Mouse (Mus musculus) spleen, adult 2 months (tissue): ENCODE measurements around the gene Polr2b. TPM values are rescaled to one million over a fixed set of nuclear protein-coding genes. Genes with fewer than 3 reads are reported as not detected.
A peak's percentile ranks its signal among the peaks of the same experiment; 100 is the strongest.

Source experiments
- DNase-seq, 2 experiments: peaks; one replicate each; pipeline versions ENCODE4 v3.0.0 to v3.0.0-alpha.2; 2012 to 2021; ENCODE audit warnings: low spot score in 2 of 2, low read depth in 1 of 2
- H3K27ac ChIP-seq: fragments of 200-500 bp; 2 replicates; pipeline ENCODE4 v1.5.1; 2012; ENCODE audit warnings: low read length, inconsistent platforms; ENCODE audit not compliant: insufficient read depth
- H3K27me3 ChIP-seq: fragments of 200-500 bp; 2 replicates; pipeline ENCODE4 v1.6.1; 2012; ENCODE audit warnings: mild to moderate bottlenecking, moderate library complexity, low read length, inconsistent platforms; ENCODE audit not compliant: control insufficient read depth, insufficient read depth
- H3K36me3 ChIP-seq: fragments of 200-500 bp; 2 replicates; pipeline ENCODE4 v1.6.1; 2012; ENCODE audit warnings: mild to moderate bottlenecking, low read length, inconsistent platforms; ENCODE audit not compliant: control insufficient read depth, insufficient read depth
- H3K4me1 ChIP-seq: fragments of 200-500 bp; 2 replicates; pipeline ENCODE4 v1.6.1; 2011; ENCODE audit warnings: inconsistent platforms; ENCODE audit not compliant: control insufficient read depth, insufficient read depth, insufficient read length
- H3K4me3 ChIP-seq: fragments of 200-500 bp; 2 replicates; pipeline ENCODE4 v1.5.1; 2011; ENCODE audit warnings: mild to moderate bottlenecking, inconsistent platforms; ENCODE audit not compliant: insufficient read depth, insufficient read length; ENCODE audit errors: extremely low read depth
- CTCF ChIP-seq: fragments of 200-500 bp; IDR thresholded peaks from 2 replicates; pipeline ENCODE4 v1.5.1; 2011; ENCODE audit warnings: mild to moderate bottlenecking, inconsistent platforms; ENCODE audit not compliant: insufficient read depth, insufficient read length, insufficient replicate concordance; ENCODE audit errors: extremely low read depth
- POLR2A ChIP-seq: fragments of 200-500 bp; IDR thresholded peaks from 2 replicates; pipeline ENCODE4 v1.6.1; 2011; ENCODE audit warnings: low read depth, low read length, inconsistent platforms
- WGBS: fragments of 180-500 bp; shearing (Covaris S2); methylation state at CpG from one replicate; pipeline ENCODE4 v1.1.7; 2018; 5-methylcytosine and 5-hydroxymethylcytosine counted together
- polyA plus RNA-seq: library from polyadenylated mRNA; depleted of rRNA; stranded (reverse); fragments of >200 nt; gene quantifications from 2 replicates; pipeline ENCODE4 v1.2.3, GENCODE M21; 2012; rRNA removed

The Polr2b gene
- 8.5 and 16.8 TPM in 2 replicates for polyA plus RNA-seq

GRCm38 (mm10) chr5:77309924-77310772 lies at the start of gene Polr2b, which contains the start of gene Noa1:
TSS of gene Polr2b (plus strand) at chr5:77310147.
TSS of gene Noa1 (minus strand) at chr5:77310084.
- Histone ChIP-seq H3K4me3 (peak within 1 kb of the TSS; percentile 94), H3K36me3 (peaks cover 17% of the 10 kb centered on the region), H3K27ac (peak within 1 kb of the TSS; percentile 79), H3K4me1 (peaks cover 14% of the 10 kb centered on the region; the same call in 1 of the 2 replicates), H3K27me3 (no peaks in the 10 kb centered on the region)
- peak; percentile 97 for DNase-seq
- TF ChIP-seq POLR2A, result peak; percentile 82
- no peak for TF ChIP-seq CTCF
- under 1% methylated on average over 85 of the region's 85 CpGs for WGBS

DNA sequence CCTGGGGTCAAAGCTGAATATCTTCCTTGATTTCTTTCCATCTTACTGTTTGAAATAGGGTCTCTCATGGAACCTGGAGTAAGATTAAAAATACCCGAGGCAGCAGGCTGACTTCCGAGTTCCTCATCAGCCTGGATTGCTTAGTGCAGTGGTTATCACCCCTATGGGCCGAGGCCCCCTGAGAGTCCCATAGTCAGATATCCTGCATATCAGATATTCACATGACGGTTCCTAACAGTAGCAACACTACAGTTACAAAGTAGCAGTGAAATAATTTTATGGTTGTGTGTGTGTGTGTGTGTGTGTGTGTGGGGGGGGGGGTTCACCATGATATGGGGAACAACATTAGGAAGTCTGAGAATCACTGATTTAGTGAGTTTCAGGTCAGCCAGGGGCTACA lies 48.8 kb upstream of the Polr2b start:
- WGBS, result 84% methylated on average over 4 of the region's 4 CpGs
- Histone ChIP-seq H3K27me3 (0 out of 2 replicates have a peak, but pooled peaks cover 2% of the 10 kb centered on the region), H3K27ac (no peak overlapping the region), H3K4me1 (no peaks in the 10 kb centered on the region; the same call in 1 of the 2 replicates), H3K4me3 (no peak overlapping the region), H3K36me3 (no peaks in the 10 kb centered on the region)
- DNase-seq, result no peak
- TF ChIP-seq CTCF, result no peak
- TF ChIP-seq POLR2A, result no peak

DNA sequence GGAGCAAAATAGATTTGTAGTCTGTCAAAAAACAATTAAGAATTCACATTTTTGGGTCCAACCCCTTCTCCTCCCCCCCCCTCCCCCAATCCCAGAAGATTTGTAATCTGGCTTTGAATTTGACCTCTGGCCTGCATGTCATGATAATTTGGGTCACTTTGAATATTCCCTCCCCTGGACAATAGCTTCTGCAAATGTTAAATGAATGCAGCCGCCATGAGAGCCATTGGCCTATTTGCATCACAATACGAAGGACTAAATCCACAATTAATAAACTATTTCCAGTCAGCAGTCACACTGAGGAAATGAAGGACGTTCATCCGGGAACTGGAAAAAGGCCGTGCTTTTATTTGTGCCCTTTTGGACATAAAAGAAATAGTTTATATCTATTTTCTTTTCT lies 47.8 kb upstream of the Polr2b start:
- Histone ChIP-seq H3K4me3 (no peak overlapping the region), H3K4me1 (no peaks in the 10 kb centered on the region; the same call in 1 of the 2 replicates), H3K27me3 (0 out of 2 replicates have a peak, but pooled peaks cover 2% of the 10 kb centered on the region), H3K36me3 (no peaks in the 10 kb centered on the region), H3K27ac (no peak overlapping the region)
- no peak for TF ChIP-seq CTCF
- TF ChIP-seq POLR2A, result no peak
- 93% methylated on average over 5 of the region's 5 CpGs for WGBS
- no peak for DNase-seq

GRCm38 (mm10) chr5:77265081-77265670 lies 44.8 kb upstream of the Polr2b start, which contains the start of gene Rest:
TSS of gene Rest (plus strand) at chr5:77265491.
- H3K27ac ChIP-seq, result peak within 1 kb of the TSS; percentile 96
- peaks cover 9% of the 10 kb centered on the region for H3K36me3 ChIP-seq
- DNase-seq, result peak in 1 of 2 experiments; percentile 66
- WGBS, result 1% methylated on average over 71 of the region's 78 CpGs
- peaks cover 7% of the 10 kb centered on the region for H3K4me1 ChIP-seq
- peak within 1 kb of the TSS; percentile 84 for H3K4me3 ChIP-seq
- TF ChIP-seq POLR2A (peak; percentile 34), CTCF (no peak)
- 0 out of 2 replicates have a peak, but pooled peaks cover 2% of the 10 kb centered on the region for H3K27me3 ChIP-seq

DNA sequence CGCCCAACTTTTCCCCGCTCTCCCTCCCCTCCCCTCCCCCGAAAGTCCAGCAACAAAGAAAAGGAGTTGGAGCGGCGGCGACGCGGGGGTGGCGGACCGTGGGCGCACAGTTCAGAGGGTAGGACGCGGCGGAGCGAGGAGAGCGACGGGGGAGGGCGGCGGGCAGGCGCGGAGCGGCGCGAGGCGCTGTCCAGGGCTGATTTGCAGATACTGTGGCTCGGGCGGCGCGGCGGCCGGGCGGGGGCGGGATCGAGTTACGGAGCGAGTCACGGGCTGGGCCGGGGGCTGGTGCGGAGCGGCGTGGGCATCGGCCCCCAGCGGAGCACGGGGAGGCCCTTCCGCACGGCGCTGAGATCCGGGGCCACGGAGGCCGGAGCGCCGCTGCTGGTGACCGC lies 44.3 kb upstream of the Polr2b start:
- WGBS, result 1% methylated on average over 43 of the region's 53 CpGs

DNA sequence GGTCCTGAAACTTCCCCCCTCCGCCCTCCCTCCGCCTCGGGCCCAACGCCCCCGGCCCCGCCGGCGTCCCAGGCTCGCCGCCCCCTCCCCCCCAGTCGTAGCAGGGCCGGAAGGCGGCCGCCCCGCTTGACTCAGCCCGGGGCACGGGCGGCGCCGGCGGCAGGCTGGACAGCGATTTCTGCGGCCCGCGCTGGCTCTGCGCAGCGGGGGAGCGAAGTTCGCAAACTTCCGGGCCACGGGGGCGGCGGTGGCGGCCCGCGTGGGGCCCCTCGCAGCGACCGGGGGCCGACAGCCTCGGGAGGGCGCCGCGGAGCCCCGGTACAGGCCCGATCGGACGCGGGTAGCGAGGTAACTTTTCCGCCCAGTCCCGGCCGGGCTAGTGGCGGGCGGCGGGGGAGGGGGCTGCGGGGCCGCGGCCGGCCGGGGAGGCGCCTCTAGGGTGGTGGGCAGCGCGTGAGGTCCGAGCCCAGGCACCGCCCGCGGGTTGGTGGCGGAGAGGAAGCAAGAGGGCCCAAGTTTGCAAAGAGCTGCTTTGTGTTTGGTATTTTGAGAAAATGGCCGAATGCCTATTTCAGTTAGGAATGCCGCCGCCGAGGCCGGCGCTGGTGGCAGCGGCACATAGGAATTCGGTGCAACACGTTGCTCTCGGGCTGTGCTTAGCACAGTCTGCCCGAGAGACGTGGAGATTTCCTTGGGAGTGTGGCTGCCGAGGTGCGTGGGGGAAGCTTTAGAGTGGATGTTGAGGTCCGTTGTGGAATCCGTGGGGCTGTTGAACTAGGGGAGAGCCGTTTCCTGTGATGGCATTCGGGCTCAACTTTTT lies 43.7 kb upstream of the Polr2b start:
- Histone ChIP-seq H3K27me3 (0 out of 2 replicates have a peak, but pooled peaks cover 2% of the 10 kb centered on the region), H3K27ac (peak overlapping the region; percentile 96), H3K4me3 (peak overlapping the region; percentile 84), H3K36me3 (peaks cover 9% of the 10 kb centered on the region), H3K4me1 (peaks cover 7% of the 10 kb centered on the region)
- DNase-seq, result peak in 1 of 2 experiments; percentile 59
- WGBS, result under 1% methylated on average over 74 of the region's 87 CpGs
- TF ChIP-seq POLR2A, result no peak
- TF ChIP-seq CTCF, result no peak

More for the DNA sequence above, 44.3 kb upstream of the Polr2b start:
- Histone ChIP-seq H3K27ac (peak overlapping the region; percentile 96), H3K36me3 (peaks cover 9% of the 10 kb centered on the region), H3K27me3 (0 out of 2 replicates have a peak, but pooled peaks cover 2% of the 10 kb centered on the region), H3K4me1 (peaks cover 7% of the 10 kb centered on the region), H3K4me3 (peak overlapping the region; percentile 84)
- TF ChIP-seq POLR2A, result no peak
- TF ChIP-seq CTCF, result no peak
- DNase-seq, result peak in 1 of 2 experiments; percentile 73
